19 mouse cellular contexts compared by ENCODE assay signal in the genomic region with DNA sequence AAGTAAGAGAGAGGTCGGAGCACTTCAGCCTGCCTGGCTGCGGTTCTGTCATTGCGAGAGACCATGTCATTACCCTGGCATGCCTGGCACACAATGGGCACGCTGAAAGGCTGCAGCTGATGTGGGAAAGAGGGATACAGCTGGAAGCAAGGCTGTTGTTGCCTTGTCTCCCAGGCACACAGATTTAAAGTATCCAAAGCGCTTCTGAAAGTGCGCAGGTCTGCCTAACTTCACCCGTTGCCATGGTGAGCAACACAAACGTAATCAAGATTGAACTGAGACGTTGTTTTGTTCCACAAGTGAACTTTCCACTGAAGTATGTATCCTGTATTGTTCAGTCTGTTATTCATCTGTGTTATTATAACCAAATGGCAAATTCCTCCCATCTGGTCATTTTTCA. TPM values are rescaled to one million over a fixed set of nuclear protein-coding genes. Genes with fewer than 3 reads are reported as not detected.
DNase-seq lines count a peak whose midpoint lies in the region; ATAC-seq lines count a peak whose summit lies in the region.
"Had no signal": no experiment of that assay in that cellular context is flagged by ENCODE, and none has a peak within 500 bp of the region (broad histone marks: within the 10 kb centered on the region; RNA-seq: fewer than 3 reads in every experiment).

No protein-coding gene starts in this region.

- ATAC-seq in frontal cortex, adult (ENCODE audit: low TSS enrichment) = peak; percentile 55
- 0 out of 2 replicates have a peak, but pooled peaks have one; percentile 21 for ATAC-seq in hindbrain, embryonic 14.5 days (ENCODE audit: low FRiP score)
- ATAC-seq: intestine, postnatal 0 days had no signal

- peaks cover 12% of the 10 kb centered on the region; the same call in 1 of the 2 replicates for H3K4me1 ChIP-seq in hindbrain, embryonic 14.5 days (replicated peaks; ENCODE audit: control insufficient read depth, insufficient read depth, low read length)

- no peak overlapping the region; the same call in 1 of the 2 replicates for H3K4me2 ChIP-seq in hindbrain, embryonic 14.5 days (replicated peaks)
- H3K4me2 ChIP-seq: limb, embryonic 13.5 days had no signal

- H3K27me3 ChIP-seq in hindbrain, embryonic 14.5 days (ENCODE audit: control insufficient read depth, insufficient read depth, low read length) = no peaks in the 10 kb centered on the region
- H3K27me3 ChIP-seq: limb, embryonic 13.5 days had no signal

- H3K9ac ChIP-seq in hindbrain, embryonic 14.5 days = no peak overlapping the region
- H3K9ac ChIP-seq: limb, embryonic 13.5 days had no signal

- no peak for DNase-seq in frontal cortex, postnatal 14 days (ENCODE audit: low spot score in 2 of 2)
- peak; percentile 33 to 44 for DNase-seq in right cerebral cortex, postnatal 10 days (ENCODE audit: low spot score in 2 of 2)
- DNase-seq in right cerebral cortex, postnatal 36 days (ENCODE audit: low spot score in 2 of 2) = no peak
- DNase-seq in hindbrain, embryonic 14.5 days (ENCODE audit: low spot score) = no peak
- peak; percentile 11 for DNase-seq in retina, embryonic 14.5 days (ENCODE audit: low spot score)
- DNase-seq in left cerebral cortex, postnatal 36 days (ENCODE audit: low spot score in 2 of 2) = no peak
- DNase-seq in kidney, adult 8-10 months = no peak
- DNase-seq: cerebellum, adult 18-20 months; lung, adult 18-20 months; thymus, postnatal 14 days had no signal

- no peaks in the 10 kb centered on the region for H3K9me3 ChIP-seq in hindbrain, embryonic 14.5 days (ENCODE audit: control insufficient read depth, low read length)
- H3K9me3 ChIP-seq: limb, embryonic 13.5 days had no signal

- WGBS in hindbrain, embryonic 14.5 days = 36% methylated on average over 9 of the region's 9 CpGs

- no peak overlapping the region for H3K27ac ChIP-seq in hindbrain, embryonic 14.5 days
- H3K27ac ChIP-seq: limb, embryonic 13.5 days had no signal

- H3K4me3 ChIP-seq in hindbrain, embryonic 14.5 days (replicated peaks; ENCODE audit: low read length) = no peak overlapping the region
- H3K4me3 ChIP-seq: limb, embryonic 13.5 days had no signal

- no peaks in the 10 kb centered on the region for H3K36me3 ChIP-seq in hindbrain, embryonic 14.5 days (replicated peaks; ENCODE audit: control insufficient read depth, insufficient read depth)
- H3K36me3 ChIP-seq: limb, embryonic 13.5 days had no signal

- intact Hi-C loops in left cerebral cortex, postnatal 36 days (cut with DNase I) = no loop called here

RNA-seq across cellular contexts. Expression of a gene that starts 1.8 kb away (rescaled TPM):
- not detected in 2 replicates for polyA plus RNA-seq in hindbrain, embryonic 14.5 days (2014; fragmentation: Nextera tagmentation; extraction: Ambion mirVana)
- total RNA-seq in left cerebral cortex, postnatal 36 days (2021) = not detected
- total RNA-seq: adrenal gland, postnatal 4 days; ES-E14; gastrocnemius, adult 8-10 months; megakaryocyte, adult 5-6 weeks had no signal
- polyA plus RNA-seq: heart, embryonic 16.5 days; intestine, postnatal 0 days; large intestine, adult 2 months; limb, embryonic 13.5 days had no signal

Comparison
In these comparisons a context has a peak if more than half of its experiments do, and no peak if none do; other contexts are left out.
1. DNase-seq: peak in right cerebral cortex, postnatal 10 days (2 of 2) and retina, embryonic 14.5 days (single experiment); none in frontal cortex, postnatal 14 days (0 of 2), right cerebral cortex, postnatal 36 days (0 of 2), hindbrain, embryonic 14.5 days (single experiment), left cerebral cortex, postnatal 36 days (0 of 2) and kidney, adult 8-10 months (0 of 2).